Mouse (Mus musculus): Measurements from ENCODE around the gene Adamtsl5.

DNA sequence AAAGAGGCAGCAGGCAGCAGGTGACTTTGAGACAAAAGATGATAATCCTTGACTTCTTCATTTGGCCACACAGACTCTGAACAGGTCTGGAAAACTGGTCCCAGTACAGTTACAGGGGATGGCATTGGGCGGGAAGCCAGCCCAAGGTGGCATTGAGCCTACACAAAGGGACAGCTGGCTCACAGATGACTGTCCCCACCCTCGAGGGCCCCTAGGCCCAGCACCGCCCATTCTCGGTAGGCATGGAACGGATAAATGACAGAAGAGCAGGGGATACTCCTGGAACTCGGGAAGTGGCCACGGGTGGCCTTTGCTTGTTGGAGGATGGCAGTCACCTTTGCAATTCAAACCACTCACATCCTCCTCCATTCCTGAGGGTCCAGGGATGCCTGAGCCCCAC lies 37.1 kb upstream of the Adamtsl5 start:
- TF ChIP-seq POLR2A (IDR thresholded peaks at IDR 0.05; ENCODE audit: borderline replicate concordance, low read depth, low read length) (no peak), CTCF (IDR thresholded peaks at IDR 0.05; ENCODE audit: low read depth, low read length) (no peak)
